Mouse (Mus musculus) 416B (cell line): ENCODE measurements around the gene 1700001L19Rik.

Source experiments
- DNase-seq: peaks from one replicate; pipeline ENCODE4 v3.0.0; 2011; ENCODE audit warnings: low read depth

1700001L19Rik gene

DNA sequence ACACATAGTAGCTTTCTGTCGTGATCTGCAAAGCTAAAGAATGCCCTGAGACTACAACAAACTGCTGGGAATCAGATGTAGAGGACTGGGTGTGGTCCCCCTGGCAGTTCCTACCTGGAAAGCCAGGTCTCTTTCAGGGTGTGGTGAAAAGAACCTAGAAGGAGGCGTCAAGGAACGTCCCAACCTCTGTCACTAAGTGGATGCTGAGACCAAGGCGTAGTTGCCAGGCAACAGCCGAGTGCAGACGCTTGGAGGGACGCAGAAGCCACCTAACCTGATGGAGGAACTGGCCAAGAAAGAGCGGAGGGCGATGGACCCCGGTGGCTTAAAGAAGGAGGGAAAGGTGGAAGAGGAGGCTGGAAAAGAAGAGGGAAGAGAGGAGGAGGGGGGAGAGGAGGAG lies at the start of gene 1700001L19Rik:
1700001L19Rik (plus strand) TSS at position 223 of the 400 bp plus-strand sequence.
- no peak for DNase-seq

DNA sequence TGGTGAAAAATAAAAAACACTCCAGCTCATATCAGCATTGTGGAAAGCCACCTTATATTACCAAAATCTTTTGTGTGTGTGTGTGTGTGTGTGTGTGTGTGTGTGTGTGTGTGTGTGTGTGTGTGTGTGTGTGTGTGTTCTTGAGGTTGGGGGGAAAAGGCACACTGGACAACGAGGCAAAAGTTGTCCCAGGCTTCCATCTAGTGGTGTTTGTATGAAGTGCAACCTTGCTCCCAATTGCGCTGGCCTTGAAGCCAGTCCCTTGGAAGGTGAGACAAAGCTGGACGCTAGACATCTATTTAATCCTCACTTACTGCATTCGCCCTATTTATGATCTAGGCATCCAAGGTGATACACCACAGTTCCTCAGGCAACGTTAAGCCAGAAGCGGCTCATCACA lies 43.8 kb upstream of the 1700001L19Rik start:
- DNase-seq = peak; percentile 22

DNA sequence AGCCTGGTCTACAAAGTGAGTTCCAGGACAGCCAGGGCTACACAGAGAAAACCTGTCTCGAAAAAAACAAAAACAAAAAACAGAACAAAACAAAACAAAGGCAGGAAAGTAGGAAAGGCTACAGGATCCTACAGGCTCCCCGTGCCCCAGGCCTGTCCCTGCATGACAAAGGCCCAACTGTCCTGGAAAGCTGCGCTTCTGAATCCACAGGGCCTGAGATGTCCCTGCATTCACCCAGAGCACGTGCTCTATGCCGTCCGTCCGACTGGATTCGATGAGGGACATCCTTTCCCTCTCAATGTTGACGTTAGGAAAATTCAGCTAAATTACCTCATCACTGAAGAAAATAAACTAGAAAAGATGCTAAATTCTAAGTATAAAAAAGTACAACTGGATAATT lies 29.1 kb upstream of the 1700001L19Rik start:
- DNase-seq = no peak

DNA sequence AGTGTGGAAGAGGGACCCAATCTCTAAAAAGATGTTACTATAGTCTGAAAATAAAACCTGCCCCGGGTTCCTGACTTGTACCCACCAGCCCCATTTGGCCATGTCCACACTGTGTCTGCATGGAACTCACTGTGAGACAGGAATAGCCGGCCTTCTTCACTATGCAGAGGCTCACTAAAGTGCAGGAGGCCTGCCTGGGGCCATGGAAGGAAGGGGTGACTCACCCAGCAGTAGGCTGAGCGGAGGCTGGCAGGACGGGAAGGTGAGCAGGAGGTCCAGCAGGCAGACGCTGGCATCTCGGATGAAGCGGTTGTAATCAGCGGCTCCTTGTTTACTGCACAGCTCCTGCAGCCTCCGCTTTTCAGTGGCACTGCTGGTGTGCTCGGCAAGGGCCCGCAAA lies 28.7 kb upstream of the 1700001L19Rik start:
- DNase-seq = no peak

DNA sequence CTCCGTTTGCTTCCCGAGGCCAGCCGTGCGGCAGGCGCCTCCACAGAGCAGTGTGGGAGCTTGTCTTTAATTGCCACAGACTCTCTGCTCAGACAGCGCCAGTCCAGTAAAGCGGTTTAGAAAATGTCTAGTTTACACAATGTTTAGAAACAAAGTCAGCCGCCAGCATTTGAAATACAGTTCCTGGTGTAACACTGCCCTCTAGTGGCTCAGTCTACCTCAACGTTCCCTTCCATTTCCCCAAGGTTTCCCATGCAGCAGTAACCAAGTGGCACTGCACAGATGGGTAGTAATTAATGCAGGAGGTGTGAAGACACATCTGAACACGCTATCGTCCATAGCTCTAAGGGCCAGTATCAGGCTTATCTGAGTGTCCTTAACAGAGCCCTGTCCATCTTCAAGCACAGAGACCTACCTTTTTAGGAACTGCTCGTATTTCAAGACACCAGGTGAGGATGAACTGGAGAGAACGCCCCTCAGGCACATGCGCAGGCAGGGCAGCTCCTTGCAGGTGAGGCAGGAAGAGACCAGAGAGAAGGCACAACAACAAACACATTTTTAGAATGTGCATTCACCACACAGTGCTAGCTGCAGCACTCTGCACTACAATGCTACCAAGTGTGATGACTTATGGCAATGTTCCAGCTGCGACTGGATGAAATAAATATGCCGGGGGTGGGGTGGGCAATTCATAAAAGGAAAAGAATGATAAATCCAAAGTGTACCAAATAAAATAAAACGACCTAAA lies 27.5 kb upstream of the 1700001L19Rik start:
- DNase-seq = peak; percentile 68

DNA sequence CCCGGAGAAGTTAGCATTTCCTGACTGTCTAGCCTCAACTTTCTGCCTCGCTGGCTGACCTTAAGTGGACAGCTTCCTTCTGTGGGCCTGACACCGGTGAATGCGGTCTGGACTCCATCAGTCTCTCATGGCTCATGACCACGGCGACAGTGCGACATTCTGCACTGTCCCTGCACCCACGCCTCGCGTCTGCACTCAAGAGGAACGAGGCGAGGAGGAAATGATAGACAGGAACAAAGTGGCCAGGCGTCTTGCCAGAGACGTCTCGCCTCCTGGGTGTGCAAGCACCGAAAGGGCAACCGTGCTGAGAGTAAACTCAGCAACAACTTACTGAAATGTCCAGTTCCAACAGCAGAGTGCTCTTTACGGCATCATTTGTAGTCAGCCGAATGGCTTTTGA lies 25.0 kb upstream of the 1700001L19Rik start:
- peak; percentile 18 for DNase-seq

DNA sequence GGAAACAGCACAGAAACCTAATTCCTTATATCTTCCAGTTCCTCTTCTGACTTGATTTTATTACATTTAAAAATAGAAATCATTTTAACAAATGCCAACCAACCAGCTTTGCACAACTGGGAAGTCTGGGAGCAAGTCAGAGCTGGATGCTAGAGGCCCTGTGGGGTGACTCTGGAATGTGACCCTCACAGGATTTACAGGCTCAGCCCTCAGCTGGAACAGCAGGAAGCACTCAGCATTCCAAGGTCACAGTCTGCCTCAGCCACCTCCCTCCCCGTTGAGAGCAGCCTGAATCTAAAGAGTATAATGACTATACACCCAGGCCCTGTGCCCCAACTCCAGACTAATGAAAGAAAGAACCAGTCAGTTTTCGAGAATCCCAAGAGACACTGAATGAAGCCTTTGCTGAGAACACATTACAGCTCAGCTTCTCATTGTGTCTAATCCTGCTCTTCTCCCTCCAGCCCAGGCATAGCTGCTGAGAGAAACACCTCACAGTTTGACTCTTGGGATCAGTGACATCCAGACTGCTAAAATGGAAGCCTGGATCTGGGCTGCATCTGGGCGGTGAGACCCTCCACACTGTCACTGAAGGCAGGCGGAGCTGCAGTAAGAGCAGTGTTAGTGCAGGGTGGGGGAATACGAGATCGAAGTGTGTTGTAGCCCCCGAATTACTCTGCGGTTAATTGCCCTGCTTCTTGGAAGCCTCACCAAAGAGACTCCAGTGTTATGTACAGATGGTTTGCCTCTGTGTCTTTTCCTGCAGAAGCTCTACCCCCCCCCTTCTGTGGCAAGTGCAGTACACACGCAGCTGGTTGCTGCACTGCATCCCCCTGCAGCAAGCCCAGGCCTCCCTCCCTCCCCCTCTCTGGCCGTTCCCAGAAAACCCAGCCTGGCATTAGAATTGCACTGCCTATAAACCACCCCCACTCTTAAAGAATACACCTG lies 24.0 kb upstream of the 1700001L19Rik start:
- no peak for DNase-seq

DNA sequence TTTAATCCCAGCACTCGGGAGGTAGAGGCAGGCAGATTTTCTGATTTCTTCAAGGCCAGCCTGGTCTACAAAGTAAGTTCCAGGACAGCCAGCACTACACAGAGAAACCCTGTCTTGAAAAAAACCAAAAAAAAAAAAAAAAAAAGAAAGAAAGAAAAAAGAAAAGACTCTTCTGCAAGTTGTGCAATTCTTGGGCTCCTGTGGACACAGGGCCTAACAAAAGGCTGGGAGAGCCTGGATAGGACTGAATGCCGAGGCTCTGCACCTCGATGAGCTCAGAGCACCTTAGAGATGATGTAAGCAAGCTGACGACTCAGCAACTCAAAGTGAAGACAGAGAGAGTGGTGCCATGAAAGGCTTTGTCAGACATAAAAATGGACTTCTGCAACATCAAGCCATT lies 22.8 kb upstream of the 1700001L19Rik start:
- no peak for DNase-seq

DNA sequence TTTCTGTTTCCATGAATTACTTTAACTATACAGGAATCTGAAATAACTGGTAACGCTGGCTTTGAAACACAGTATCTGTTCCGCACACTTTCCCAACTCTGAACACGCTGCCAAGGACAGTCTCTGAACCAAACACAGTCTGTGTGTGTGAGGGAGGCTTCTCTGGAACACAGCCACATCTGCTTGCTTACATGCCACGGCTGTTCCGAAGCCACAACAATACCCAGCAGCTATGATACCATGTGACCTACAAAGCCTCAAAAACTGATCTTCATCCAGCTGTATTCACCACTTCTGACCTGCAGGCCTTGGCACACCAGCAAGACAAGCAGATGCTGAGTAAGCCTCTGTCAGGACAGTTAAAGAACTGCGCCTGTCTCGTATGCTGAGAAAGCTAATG lies 19.3 kb upstream of the 1700001L19Rik start:
- DNase-seq = no peak

DNA sequence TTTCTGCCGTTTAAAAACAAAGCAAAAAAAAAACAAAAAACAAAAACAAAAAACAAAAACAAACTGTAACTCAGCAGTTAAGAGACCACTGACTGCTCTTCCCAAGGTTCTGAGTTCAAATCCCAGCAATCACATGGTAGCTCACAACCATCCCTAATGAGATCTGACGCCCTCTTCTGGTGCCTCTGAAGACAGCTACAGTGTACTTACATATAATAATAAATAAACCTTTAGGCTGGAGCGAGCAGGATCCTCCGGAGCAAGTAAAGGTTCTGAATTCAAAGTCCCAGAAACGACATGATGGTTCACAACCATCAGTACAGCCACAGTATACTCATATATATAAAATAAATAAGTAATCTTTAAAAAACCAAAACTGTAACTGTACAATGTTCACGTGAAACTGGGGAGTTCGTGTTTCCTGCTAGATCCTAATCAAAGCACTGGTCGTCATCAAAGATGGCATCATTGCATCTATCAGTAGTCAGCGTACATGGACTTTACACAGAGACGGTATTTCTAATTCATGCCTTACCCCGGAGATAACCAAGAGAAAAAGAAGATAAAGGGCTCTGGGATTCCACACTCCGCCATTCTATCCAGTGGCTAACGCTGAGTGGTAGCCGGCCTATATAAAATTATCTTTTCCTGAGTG lies 16.0 kb upstream of the 1700001L19Rik start:
- DNase-seq = peak; percentile 70

DNA sequence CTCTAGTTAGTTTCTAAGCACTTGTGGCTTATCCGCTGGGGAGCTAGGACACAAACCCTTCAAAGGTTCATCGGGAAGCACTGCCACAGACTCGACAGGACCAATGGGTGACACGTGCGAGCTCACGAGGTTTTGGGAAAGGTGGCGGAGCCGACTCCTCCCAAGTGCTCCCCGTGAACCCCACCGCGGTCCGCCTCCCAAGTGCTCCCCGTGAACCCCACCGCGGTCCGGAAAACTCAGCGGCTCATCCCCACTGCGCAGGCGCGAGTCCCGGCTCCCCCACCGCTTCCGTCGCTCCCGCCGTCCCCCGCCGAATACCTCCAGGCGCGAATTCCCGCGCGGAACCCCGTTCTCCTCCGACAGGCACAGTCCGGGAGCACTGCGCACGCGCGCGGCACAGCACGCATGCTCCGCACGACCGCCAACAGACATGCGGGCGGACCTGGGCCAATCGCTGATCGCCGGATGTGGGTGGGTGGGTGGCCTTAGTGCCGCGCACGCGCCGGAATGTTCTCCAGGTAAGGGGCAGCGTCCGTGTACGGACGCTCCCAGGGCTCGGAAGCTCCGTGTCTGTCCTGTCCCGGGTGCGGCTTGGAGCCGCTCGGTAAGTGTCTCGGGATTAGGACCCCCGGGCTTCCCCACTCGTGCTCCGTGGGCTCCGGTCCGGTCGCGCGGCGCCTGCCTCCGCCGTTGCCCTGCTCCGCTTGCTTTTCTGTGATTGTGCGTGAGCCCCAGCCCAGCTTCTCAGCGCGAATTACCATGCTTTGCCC lies 15.3 kb upstream of the 1700001L19Rik start, which contains the start of the genes Mtrr and Fastkd3:
Mtrr (minus strand) TSS at position 403 of the 770 bp plus-strand sequence.
Fastkd3 (plus strand) TSS at position 488 of the 770 bp plus-strand sequence.
- peak; percentile 96 for DNase-seq

DNA sequence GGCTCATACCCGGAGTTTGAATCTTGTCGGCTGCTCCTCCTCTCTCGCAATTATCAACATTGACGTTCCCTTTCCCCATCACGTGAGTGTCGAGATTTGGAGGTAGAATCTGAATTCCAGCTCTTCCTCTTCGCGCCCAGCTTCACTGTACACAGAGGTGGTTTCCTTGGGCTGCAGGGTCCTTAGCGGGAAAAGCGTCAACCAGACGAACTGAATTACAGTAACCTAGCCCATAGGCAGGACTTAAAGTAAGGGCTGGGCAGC lies 14.8 kb upstream of the 1700001L19Rik start:
- DNase-seq = peak; percentile 41

DNA sequence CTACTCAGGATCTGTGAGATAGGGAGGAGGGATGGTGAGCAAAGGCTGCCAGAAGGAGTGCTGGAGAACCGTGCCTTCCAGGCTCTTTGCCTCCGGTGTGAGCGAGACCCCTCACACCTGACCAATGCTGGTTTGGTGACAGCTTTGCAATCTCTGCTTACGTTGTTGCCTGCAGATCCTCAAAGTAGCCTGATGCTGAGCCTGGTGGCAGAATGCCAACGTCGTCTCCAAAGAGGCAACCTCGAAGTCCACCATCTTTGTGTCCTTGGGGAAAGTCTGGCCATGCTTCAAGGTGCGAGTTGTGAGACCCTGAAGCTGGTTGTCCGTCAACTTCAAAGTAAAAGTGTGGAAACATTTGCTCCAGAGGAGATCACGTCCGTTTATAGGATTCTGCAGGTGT lies 13.3 kb upstream of the 1700001L19Rik start:
- DNase-seq = no peak

DNA sequence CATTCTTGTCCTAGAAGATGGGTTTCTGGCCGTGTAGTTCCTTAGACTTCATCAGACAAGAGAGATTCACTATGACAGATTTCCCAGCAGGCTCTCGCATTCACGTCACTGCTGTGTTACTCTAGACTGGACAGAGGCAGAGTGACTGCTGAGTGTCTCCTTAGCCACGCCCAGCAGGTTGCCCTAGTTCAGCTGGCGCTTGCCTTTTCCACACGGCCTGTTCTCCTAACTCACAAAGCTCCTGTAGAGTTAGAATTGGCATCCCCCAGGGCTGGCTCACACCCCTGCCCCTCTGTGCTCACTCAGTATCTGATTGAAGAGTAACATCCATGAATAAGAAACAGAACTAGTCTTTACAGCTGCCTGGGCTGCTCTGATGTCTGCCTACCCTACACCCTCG lies 11.8 kb upstream of the 1700001L19Rik start:
- no peak for DNase-seq

DNA sequence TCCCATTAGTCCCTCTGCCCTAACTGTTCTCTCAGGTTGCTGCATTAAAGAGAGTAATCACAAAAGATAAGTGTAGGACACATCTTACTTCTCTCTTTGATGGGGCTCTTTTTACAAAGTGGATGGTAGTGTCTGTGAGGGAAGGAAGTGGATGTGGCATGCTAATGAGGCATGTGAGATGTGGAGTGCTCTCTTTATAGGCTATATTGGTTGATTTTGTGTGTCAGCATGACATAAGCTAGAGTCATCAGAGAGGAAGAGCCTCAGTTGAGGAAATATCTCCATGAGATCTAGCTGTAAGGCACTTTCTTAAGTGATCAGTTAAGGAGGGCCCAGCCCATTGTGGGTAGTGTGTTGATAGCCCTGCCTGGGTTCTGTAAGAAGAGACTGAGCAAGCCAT lies 8.9 kb upstream of the 1700001L19Rik start:
- peak; percentile 47 for DNase-seq

DNA sequence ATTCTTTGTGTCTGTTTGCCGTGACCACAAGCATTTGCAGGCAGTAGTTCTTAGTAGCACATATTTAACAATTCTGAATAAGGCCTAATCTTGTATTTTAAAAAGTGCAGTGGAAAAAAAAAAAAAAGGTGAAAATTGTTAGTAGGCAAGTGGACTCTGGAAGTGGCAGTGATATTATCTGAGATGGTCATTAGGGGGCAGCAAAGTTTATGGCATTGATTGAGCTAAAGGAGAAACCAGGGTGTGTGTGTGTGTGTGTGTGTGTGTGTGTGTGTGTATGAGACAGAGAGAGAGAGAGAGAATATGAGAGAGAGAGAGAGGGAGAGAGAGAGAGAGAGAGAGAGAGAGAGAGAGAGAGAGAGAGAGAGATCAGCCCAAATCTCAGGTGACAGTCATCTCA lies 3.4 kb upstream of the 1700001L19Rik start:
- DNase-seq = peak; percentile 58

DNA sequence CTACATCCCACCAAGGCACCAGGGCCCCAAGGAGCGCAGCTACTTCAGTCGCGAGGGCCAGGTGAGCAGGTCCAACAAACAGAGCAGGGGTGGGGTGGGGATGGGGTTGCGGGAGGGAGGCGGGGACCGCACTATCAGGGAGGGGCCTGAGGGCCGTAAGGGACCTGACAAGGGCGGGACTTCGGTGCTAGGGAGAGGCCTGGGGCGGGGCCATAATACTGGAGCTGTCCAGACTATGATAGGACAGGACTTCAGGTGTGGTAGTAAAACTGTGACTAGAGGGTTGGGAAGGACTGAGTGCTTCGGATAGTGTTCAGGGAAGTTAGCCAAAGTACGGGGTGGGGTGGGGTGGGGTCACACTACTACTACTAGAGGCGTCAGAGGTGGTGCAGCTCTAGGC lies 446 bp downstream of the 1700001L19Rik start:
- no peak for DNase-seq

DNA sequence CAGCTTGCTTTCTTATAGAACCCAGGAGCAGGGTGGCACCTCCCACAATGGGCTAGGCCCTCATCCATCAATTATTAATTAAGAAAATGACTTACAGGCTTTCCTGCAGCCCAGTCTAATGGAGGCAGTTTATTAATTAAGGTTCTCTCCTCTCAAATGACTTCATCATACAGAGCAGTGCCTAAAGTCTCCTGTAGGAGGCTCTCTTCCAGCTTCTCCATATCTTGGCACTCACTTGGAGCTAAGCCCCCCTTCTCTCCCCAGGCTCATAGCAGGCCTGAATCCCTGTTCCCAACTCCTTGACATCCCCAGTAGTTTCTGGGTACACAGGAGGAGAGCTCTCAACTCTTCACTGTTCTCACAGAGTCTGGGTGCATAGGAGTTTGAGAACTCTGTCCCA lies 1.7 kb downstream of the 1700001L19Rik start:
- DNase-seq = no peak

DNA sequence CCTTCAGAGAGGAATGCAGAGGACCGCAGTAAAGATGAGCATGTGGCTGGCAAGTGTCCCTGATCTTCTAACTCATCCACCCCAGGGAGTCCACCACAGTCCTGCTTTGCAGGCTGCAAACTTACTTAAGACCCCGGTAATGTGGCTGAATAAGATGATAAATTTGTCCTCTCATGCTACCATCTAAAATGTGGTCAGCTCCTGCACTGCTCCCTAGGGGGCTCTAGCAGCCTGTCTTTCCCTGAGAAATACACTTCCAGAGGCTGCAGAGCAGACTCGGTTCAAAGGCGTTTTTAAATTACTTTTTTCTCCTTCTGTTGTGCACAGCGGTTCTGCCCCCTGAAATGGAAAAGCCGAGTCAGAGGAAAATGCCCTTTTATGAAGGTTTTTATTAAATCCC lies 4.0 kb downstream of the 1700001L19Rik start:
- peak; percentile 16 for DNase-seq

DNA sequence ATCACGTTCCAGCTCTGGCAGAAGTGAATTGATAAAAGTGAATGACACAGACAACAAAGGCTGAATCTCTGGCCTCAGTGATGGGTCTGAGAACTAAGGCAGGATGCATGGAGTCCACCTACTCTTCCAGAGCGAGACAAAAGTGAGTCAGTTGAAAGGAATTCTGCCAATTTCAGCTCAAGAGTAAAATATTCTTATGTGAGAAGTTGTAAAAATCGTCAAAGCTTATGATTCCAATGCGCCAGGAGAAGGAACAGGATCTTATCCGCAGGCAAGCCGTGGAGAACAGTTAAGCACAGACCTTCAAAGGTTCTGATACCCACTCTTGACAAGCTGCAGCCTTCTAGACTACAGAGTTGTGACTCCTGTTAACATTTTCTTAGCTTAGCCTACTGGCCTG lies 5.9 kb downstream of the 1700001L19Rik start:
- DNase-seq = no peak

DNA sequence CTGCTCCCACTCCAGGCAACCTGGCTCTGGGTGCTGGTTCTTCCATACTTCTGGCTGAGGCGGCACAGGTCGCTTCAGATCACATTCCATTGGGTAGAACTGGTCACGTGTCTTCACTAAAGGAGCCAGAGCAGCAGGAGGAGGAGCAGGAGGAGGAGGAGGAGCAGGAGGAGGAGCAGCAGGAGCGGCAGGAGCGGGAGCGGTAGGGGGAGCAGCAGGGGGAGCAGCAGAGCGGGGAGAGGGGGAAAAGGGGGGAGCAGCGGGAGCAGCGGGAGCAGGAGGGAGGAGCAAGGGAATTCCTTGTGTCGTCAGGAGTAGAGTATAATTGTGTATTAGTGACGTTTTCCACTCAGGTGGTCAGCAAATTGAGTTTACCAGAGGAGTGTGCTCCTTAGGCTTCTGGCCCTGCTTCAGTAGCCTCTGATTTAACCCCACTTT lies 8.5 kb downstream of the 1700001L19Rik start:
- DNase-seq = no peak
